Mouse (Mus musculus): Measurements from ENCODE around the gene Lrrn3.

Lrrn3 gene

GRCm38 (mm10) chr12:41486331-41486730, at the start of gene Lrrn3:
TSS of gene Lrrn3 (minus strand) at chr12:41486431.
- no peak for DNase-seq

GRCm38 (mm10) chr12:41528410-41528809, 42.2 kb upstream of the Lrrn3 start:
- DNase-seq, result no peak

GRCm38 (mm10) chr12:41526688-41527087, 40.5 kb upstream of the Lrrn3 start:
- no peak for DNase-seq

GRCm38 (mm10) chr12:41521671-41522070, 35.4 kb upstream of the Lrrn3 start:
- no peak for DNase-seq

GRCm38 (mm10) chr12:41520326-41520725, 34.1 kb upstream of the Lrrn3 start:
- DNase-seq, result no peak

- no peak for DNase-seq
These were observed 32.7 kb upstream of the Lrrn3 start for GRCm38 (mm10) chr12:41518897-41519296.

- no peak for DNase-seq
These were observed 24.4 kb upstream of the Lrrn3 start for GRCm38 (mm10) chr12:41510588-41510987.

- no peak for DNase-seq
These were observed 22.4 kb upstream of the Lrrn3 start for GRCm38 (mm10) chr12:41508610-41509009.

- DNase-seq, result no peak
These were observed 14.0 kb upstream of the Lrrn3 start for GRCm38 (mm10) chr12:41500049-41500820.

GRCm38 (mm10) chr12:41494620-41495019, 8.4 kb upstream of the Lrrn3 start:
- peak in 1 of 2 experiments; percentile 14 for DNase-seq

GRCm38 (mm10) chr12:41487005-41487404, 774 bp upstream of the Lrrn3 start:
- DNase-seq, result peak in 1 of 2 experiments; percentile 20

GRCm38 (mm10) chr12:41485512-41486215, 567 bp downstream of the Lrrn3 start:
- peak; percentile 32 to 55 for DNase-seq

- DNase-seq, result no peak
These were observed 1.3 kb downstream of the Lrrn3 start for GRCm38 (mm10) chr12:41484689-41485511.

- DNase-seq, result no peak
These were observed 2.4 kb downstream of the Lrrn3 start for GRCm38 (mm10) chr12:41483593-41484451.

GRCm38 (mm10) chr12:41483091-41483592, 3.1 kb downstream of the Lrrn3 start:
- DNase-seq, result no peak

GRCm38 (mm10) chr12:41481486-41481885, 4.7 kb downstream of the Lrrn3 start:
- no peak for DNase-seq

GRCm38 (mm10) chr12:41469096-41469801, 17.0 kb downstream of the Lrrn3 start:
- no peak for DNase-seq

- DNase-seq, result no peak
These were observed 17.7 kb downstream of the Lrrn3 start for GRCm38 (mm10) chr12:41468374-41468991.

- DNase-seq, result peak; percentile 8 to 26
These were observed 47.8 kb downstream of the Lrrn3 start for GRCm38 (mm10) chr12:41438446-41438845.

GRCm38 (mm10) chr12:41436206-41436985, 49.8 kb downstream of the Lrrn3 start:
- no peak for DNase-seq
